Mouse (Mus musculus) midbrain, embryonic 12.5 days (tissue): Measurements from ENCODE around the gene Pilra. TPM values are rescaled to one million over a fixed set of nuclear protein-coding genes. Genes with fewer than 3 reads are reported as not detected.
"Not testable (repeated sequence)": the region's sequence is repeated elsewhere in the genome, so short reads cannot be mapped to it uniquely, and the experiment has no call there.

ENCODE experiments used
- ATAC-seq: fragments of 200-750 bp; cut with Nextera tagmentation; 2 replicates; pipeline ENCODE4 v1.8.0; 2017; ENCODE audit warnings: low read depth, moderate TSS enrichment, moderate library complexity; ENCODE audit not compliant: low FRiP score
- H3K27ac ChIP-seq: fragments of 300-500 bp; sonication (generic); replicated peaks from 2 replicates; pipeline ENCODE4 v1.5.1; 2016; ENCODE audit warnings: mild to moderate bottlenecking
- H3K27me3 ChIP-seq: fragments of 300-500 bp; sonication (generic); 2 replicates; pipeline ENCODE4 v1.6.1; 2016; ENCODE audit warnings: mild to moderate bottlenecking
- H3K36me3 ChIP-seq: fragments of 300-500 bp; sonication (generic); 2 replicates; pipeline ENCODE4 v1.6.1; 2016
- H3K4me1 ChIP-seq: fragments of 300-500 bp; sonication (generic); 2 replicates; pipeline ENCODE4 v1.6.1; 2016
- H3K4me2 ChIP-seq: fragments of 300-500 bp; sonication (generic); replicated peaks from 2 replicates; pipeline ENCODE4 v1.6.1; 2016; ENCODE audit warnings: mild to moderate bottlenecking, moderate library complexity
- H3K4me3 ChIP-seq: fragments of 300-500 bp; sonication (generic); 2 replicates; pipeline ENCODE4 v1.5.1; 2016; ENCODE audit warnings: mild to moderate bottlenecking
- H3K9ac ChIP-seq: fragments of 300-500 bp; sonication (generic); replicated peaks from 2 replicates; pipeline ENCODE4 v1.6.1; 2016; ENCODE audit warnings: mild to moderate bottlenecking, moderate library complexity
- H3K9me3 ChIP-seq: fragments of 300-500 bp; sonication (generic); 2 replicates; pipeline ENCODE4 v1.6.1; 2016; ENCODE audit warnings: mild to moderate bottlenecking
- WGBS: fragments of 180-500 bp; shearing (Covaris S2); methylation state at CpG from one replicate; pipeline ENCODE4 v1.1.7; 2016; 5-methylcytosine and 5-hydroxymethylcytosine counted together
- polyA plus RNA-seq: library from polyadenylated mRNA; unstranded; fragments of >200 nt; fragmentation: Nextera tagmentation; extraction: Ambion mirVana; gene quantifications from 2 replicates; pipeline ENCODE4 v1.2.1, GENCODE M21; 2016

Gene Pilra
- polyA plus RNA-seq = 0.29 and 0.33 TPM in 2 replicates

- not testable (repeated sequence) for ATAC-seq, H3K4me2 ChIP-seq, H3K27ac ChIP-seq, H3K9me3 ChIP-seq, H3K9ac ChIP-seq, H3K4me1 ChIP-seq, H3K36me3 ChIP-seq, H3K4me3 ChIP-seq, H3K27me3 ChIP-seq
- 76% methylated on average over 2 of the region's 2 CpGs for WGBS
Observed at GRCm38 (mm10) chr5:137835966-137836520, at the start of gene Pilra. Gene Pilra, minus strand, starts transcription at chr5:137836281.

- no peaks in the 10 kb centered on the region for H3K4me1 ChIP-seq
- no peak for ATAC-seq
- no peaks in the 10 kb centered on the region for H3K9me3 ChIP-seq
- no peak overlapping the region for H3K27ac ChIP-seq
- H3K36me3 ChIP-seq = no peaks in the 10 kb centered on the region
- H3K4me2 ChIP-seq = no peak overlapping the region
- WGBS = 82% methylated on average over 3 of the region's 3 CpGs
- H3K27me3 ChIP-seq = 0 out of 2 replicates have a peak, but pooled peaks cover 3% of the 10 kb centered on the region
- no peak overlapping the region for H3K9ac ChIP-seq
- no peak overlapping the region for H3K4me3 ChIP-seq
Observed at GRCm38 (mm10) chr5:137883345-137883744, 47.3 kb upstream of the Pilra start.

- H3K4me3 ChIP-seq = no peak overlapping the region
- 92% methylated on average over 4 of the region's 4 CpGs for WGBS
- no peak overlapping the region for H3K9ac ChIP-seq
- H3K27ac ChIP-seq = no peak overlapping the region
- no peak overlapping the region for H3K4me2 ChIP-seq
- H3K4me1 ChIP-seq = no peaks in the 10 kb centered on the region
- no peaks in the 10 kb centered on the region for H3K36me3 ChIP-seq
- H3K9me3 ChIP-seq = no peaks in the 10 kb centered on the region
- 0 out of 2 replicates have a peak, but pooled peaks cover 3% of the 10 kb centered on the region for H3K27me3 ChIP-seq
- no peak for ATAC-seq
Observed at GRCm38 (mm10) chr5:137882922-137883321, 46.8 kb upstream of the Pilra start.

GRCm38 (mm10) chr5:137877860-137878259 is 41.8 kb upstream of the Pilra start:
- no peaks in the 10 kb centered on the region for H3K27me3 ChIP-seq
- H3K4me3 ChIP-seq = no peak overlapping the region
- ATAC-seq = no peak
- H3K9ac ChIP-seq = no peak overlapping the region
- no peaks in the 10 kb centered on the region for H3K9me3 ChIP-seq
- H3K27ac ChIP-seq = no peak overlapping the region
- no peaks in the 10 kb centered on the region for H3K4me1 ChIP-seq
- H3K36me3 ChIP-seq = no peaks in the 10 kb centered on the region
- H3K4me2 ChIP-seq = no peak overlapping the region
- WGBS = 49% methylated on average over 2 of the region's 2 CpGs

GRCm38 (mm10) chr5:137875054-137875453 is 39.0 kb upstream of the Pilra start:
- WGBS = 79% methylated on average over 2 of the region's 2 CpGs
- Histone ChIP-seq H3K9ac (no peak overlapping the region), H3K27me3 (no peaks in the 10 kb centered on the region), H3K27ac (no peak overlapping the region), H3K9me3 (no peaks in the 10 kb centered on the region), H3K4me3 (no peak overlapping the region), H3K4me1 (no peaks in the 10 kb centered on the region), H3K4me2 (no peak overlapping the region), H3K36me3 (no peaks in the 10 kb centered on the region)
- ATAC-seq = no peak

- H3K4me2 ChIP-seq, ATAC-seq, H3K9ac ChIP-seq, H3K4me3 ChIP-seq, H3K36me3 ChIP-seq, H3K27ac ChIP-seq, H3K27me3 ChIP-seq, H3K4me1 ChIP-seq, H3K9me3 ChIP-seq: not testable (repeated sequence)
- WGBS = 30% methylated on average over 1 of the region's 1 CpGs
Observed at GRCm38 (mm10) chr5:137872381-137872702, 36.3 kb upstream of the Pilra start.

- not testable (repeated sequence) for H3K4me2 ChIP-seq, H3K27ac ChIP-seq, H3K4me3 ChIP-seq, H3K9ac ChIP-seq, H3K4me1 ChIP-seq, H3K36me3 ChIP-seq, H3K27me3 ChIP-seq, ATAC-seq, H3K9me3 ChIP-seq
- WGBS = 76% methylated on average over 3 of the region's 3 CpGs
Observed at GRCm38 (mm10) chr5:137871644-137872380, 35.7 kb upstream of the Pilra start, which contains the start of gene Pilrb2. Gene Pilrb2, minus strand, starts transcription at chr5:137871815.

GRCm38 (mm10) chr5:137868600-137868999 is 32.5 kb upstream of the Pilra start:
- H3K4me2 ChIP-seq, H3K36me3 ChIP-seq, ATAC-seq, H3K27ac ChIP-seq, H3K4me3 ChIP-seq, H3K4me1 ChIP-seq, H3K9me3 ChIP-seq, H3K27me3 ChIP-seq, H3K9ac ChIP-seq: not testable (repeated sequence)
- WGBS = 72% methylated on average over 2 of the region's 2 CpGs

GRCm38 (mm10) chr5:137864008-137864407 is 27.9 kb upstream of the Pilra start:
- not testable (repeated sequence) for H3K4me1 ChIP-seq, H3K4me3 ChIP-seq, ATAC-seq, H3K4me2 ChIP-seq, H3K9ac ChIP-seq, H3K27me3 ChIP-seq, H3K36me3 ChIP-seq, H3K9me3 ChIP-seq, H3K27ac ChIP-seq
- 83% methylated on average over 1 of the region's 1 CpGs for WGBS

- not testable (repeated sequence) for H3K36me3 ChIP-seq, H3K9me3 ChIP-seq, H3K27me3 ChIP-seq, H3K9ac ChIP-seq, H3K4me3 ChIP-seq, H3K4me2 ChIP-seq, H3K27ac ChIP-seq, H3K4me1 ChIP-seq, ATAC-seq
- 68% methylated on average over 2 of the region's 2 CpGs for WGBS
Observed at GRCm38 (mm10) chr5:137857960-137858710, 22.1 kb upstream of the Pilra start, which contains the start of gene Pilrb1. Gene Pilrb1, minus strand, starts transcription at chr5:137858106.

- ATAC-seq, H3K9ac ChIP-seq, H3K9me3 ChIP-seq, H3K27me3 ChIP-seq, H3K27ac ChIP-seq, H3K4me1 ChIP-seq, H3K4me3 ChIP-seq, H3K36me3 ChIP-seq, H3K4me2 ChIP-seq: not testable (repeated sequence)
- WGBS = 76% methylated on average over 5 of the region's 5 CpGs
Observed at GRCm38 (mm10) chr5:137856870-137857269, 20.8 kb upstream of the Pilra start.

- H3K9me3 ChIP-seq, ATAC-seq, H3K4me3 ChIP-seq, H3K9ac ChIP-seq, H3K36me3 ChIP-seq, H3K4me2 ChIP-seq, H3K4me1 ChIP-seq, H3K27me3 ChIP-seq, H3K27ac ChIP-seq: not testable (repeated sequence)
- 75% methylated on average over 3 of the region's 3 CpGs for WGBS
Observed at GRCm38 (mm10) chr5:137854907-137855306, 18.8 kb upstream of the Pilra start.
